Mouse (Mus musculus): ENCODE results near the gene Cops6. TPM values are rescaled to one million over a fixed set of nuclear protein-coding genes. Genes with fewer than 3 reads are reported as not detected.

Cops6 gene
- 100 to 1,000 TPM in 1 of 2 experiments, 10 to 100 TPM in 1; 97.7 to 111 TPM for total RNA-seq (2021)
- long read RNA-seq, experiment 1, transcript Cops6-201 (10 exons, 1,787 nt) = major isoform, 262 of 271 reads
- long read RNA-seq, experiment 1, partial matches to known transcripts = 4 of 271 reads
- long read RNA-seq, experiment 1, other reads (novel, unspliced or antisense) = 4 of 271 reads
- long read RNA-seq, experiment 2, transcript Cops6-201 (10 exons, 1,787 nt) = major isoform, 282 of 295 reads
- long read RNA-seq, experiment 2, partial matches to known transcripts = 6 of 295 reads
- long read RNA-seq, experiment 2, other reads (novel, unspliced or antisense) = 6 of 295 reads

GRCm38 (mm10) chr5:138160842-138161665 lies at the start of gene Cops6:
Cops6 (plus strand) TSS chr5:138161071.
- H3K27ac ChIP-seq = peak within 1 kb of the TSS; percentile 83
- no peak for TF ChIP-seq CTCF (IDR thresholded peaks at IDR 0.05)
- peak within 1 kb of the TSS; percentile 87 for H3K4me3 ChIP-seq
- intact Hi-C loops (cut with DNase I) = no loop called here
- DNase-seq = peak; percentile 96

- peak; percentile 28 for TF ChIP-seq CTCF (IDR thresholded peaks at IDR 0.05)
- H3K4me3 ChIP-seq = peak within 1 kb of the TSS; percentile 90
- intact Hi-C loops (cut with DNase I) = loop anchor here (1.0 to 2.0 kb wide), 3 partner anchors 32 to 78 kb away; partner anchors contain the start of genes Mblac1, Zfp113 and Zkscan1
- peak; percentile 94 for DNase-seq
- peak within 1 kb of the TSS; percentile 99 for H3K27ac ChIP-seq
Observed at GRCm38 (mm10) chr5:138116255-138117198, 44.3 kb upstream of the Cops6 start, which contains the start of gene Zscan21. Zscan21 (plus strand) TSS chr5:138116903.

GRCm38 (mm10) chr5:138117199-138118015 lies 43.5 kb upstream of the Cops6 start:
- Histone ChIP-seq H3K4me3 (peak overlapping the region; percentile 90), H3K27ac (peak overlapping the region; percentile 99)
- TF ChIP-seq CTCF (IDR thresholded peaks at IDR 0.05) = no peak
- no peak for DNase-seq
- intact Hi-C loops (cut with DNase I) = loop anchor here (1.0 to 2.0 kb wide), 3 partner anchors 33 to 77 kb away; partner anchors contain the start of genes Mblac1, Zfp113 and Zkscan1

- intact Hi-C loops (cut with DNase I) = no loop called here
- TF ChIP-seq CTCF (IDR thresholded peaks at IDR 0.05) = no peak
- DNase-seq = no peak
- peak overlapping the region; percentile 90 for H3K4me3 ChIP-seq
- H3K27ac ChIP-seq = peak overlapping the region; percentile 99; the same call in 1 of the 2 replicates
Observed at GRCm38 (mm10) chr5:138118041-138118440, 42.8 kb upstream of the Cops6 start.

DNA sequence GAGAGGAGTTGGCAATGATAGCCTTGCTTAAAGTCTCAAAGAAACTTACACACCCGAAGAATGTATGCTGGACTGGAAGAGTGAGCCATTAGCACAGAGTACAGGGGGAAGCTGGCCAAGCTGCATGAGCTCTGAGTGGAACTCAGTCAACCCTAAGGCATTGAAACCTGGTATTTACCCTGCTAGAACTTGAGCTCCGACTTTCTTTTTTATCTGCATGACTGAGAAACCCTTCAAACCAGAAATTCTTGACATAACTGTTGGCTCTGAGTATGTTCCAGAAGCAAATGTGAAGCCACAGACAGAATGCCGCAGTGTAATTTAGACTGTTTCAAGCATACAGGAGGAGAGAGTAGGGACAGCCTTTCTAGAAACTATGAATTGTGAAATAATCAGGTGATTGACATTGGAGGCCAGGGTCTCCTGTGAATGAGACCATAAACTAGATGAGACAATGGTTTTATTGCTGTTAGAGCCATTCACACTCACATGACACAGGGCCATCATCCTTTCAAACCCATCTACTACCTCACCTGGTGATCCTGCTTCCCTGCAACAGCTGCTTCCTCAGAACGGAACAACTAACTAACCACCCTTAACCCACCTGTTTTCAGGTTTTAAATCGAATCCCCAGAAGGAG lies 28.3 kb upstream of the Cops6 start:
- no peak overlapping the region for H3K27ac ChIP-seq
- no peak overlapping the region for H3K4me3 ChIP-seq
- DNase-seq = no peak
- TF ChIP-seq CTCF (IDR thresholded peaks at IDR 0.05) = no peak
- intact Hi-C loops (cut with DNase I) = no loop called here

GRCm38 (mm10) chr5:138137257-138137656 lies 23.6 kb upstream of the Cops6 start:
- intact Hi-C loops (cut with DNase I) = no loop called here
- Histone ChIP-seq H3K4me3 (no peak overlapping the region), H3K27ac (no peak overlapping the region)
- no peak for TF ChIP-seq CTCF (IDR thresholded peaks at IDR 0.05)
- no peak for DNase-seq

DNA sequence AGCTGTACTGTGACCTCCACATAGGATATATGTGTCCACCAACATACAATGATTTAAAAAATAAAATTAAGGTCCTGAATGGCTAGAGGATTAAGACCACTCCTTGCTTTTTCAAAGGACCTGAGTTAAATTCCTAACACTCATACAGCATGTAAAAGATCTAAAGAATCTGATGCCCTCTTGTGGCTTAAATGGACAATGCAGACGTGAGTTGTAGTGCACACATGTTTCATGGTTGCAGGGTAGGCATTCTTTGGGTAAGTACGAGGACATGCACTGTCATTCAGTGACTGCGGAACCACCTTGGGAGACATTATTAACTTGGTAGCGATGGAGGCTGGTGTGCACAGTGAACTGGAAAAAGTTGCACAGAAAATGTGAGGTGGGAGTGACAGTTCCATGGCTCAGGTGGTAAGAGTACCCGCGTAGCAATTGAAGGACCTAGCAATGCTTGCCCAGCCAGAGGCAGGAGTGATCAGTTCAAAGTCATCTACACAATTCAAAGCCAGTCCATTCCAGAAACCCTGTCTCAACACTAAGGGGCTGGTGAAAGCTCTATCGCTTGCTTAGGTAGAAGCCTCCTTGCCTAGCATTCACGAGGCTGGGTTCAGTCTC lies 22.8 kb upstream of the Cops6 start:
- intact Hi-C loops (cut with DNase I) = no loop called here

GRCm38 (mm10) chr5:138138585-138138984 lies 22.3 kb upstream of the Cops6 start:
- intact Hi-C loops (cut with DNase I) = no loop called here
- H3K4me3 ChIP-seq = no peak overlapping the region
- H3K27ac ChIP-seq = no peak overlapping the region
- no peak for TF ChIP-seq CTCF (IDR thresholded peaks at IDR 0.05)
- no peak for DNase-seq

More for the DNA sequence above, 22.8 kb upstream of the Cops6 start:
- no peak for DNase-seq
- TF ChIP-seq CTCF (IDR thresholded peaks at IDR 0.05) = peak; percentile 65
- Histone ChIP-seq H3K27ac (no peak overlapping the region), H3K4me3 (no peak overlapping the region)

- intact Hi-C loops (cut with DNase I) = no loop called here
- TF ChIP-seq CTCF (IDR thresholded peaks at IDR 0.05) = no peak
Observed at GRCm38 (mm10) chr5:138154390-138154789, 6.5 kb upstream of the Cops6 start.

DNA sequence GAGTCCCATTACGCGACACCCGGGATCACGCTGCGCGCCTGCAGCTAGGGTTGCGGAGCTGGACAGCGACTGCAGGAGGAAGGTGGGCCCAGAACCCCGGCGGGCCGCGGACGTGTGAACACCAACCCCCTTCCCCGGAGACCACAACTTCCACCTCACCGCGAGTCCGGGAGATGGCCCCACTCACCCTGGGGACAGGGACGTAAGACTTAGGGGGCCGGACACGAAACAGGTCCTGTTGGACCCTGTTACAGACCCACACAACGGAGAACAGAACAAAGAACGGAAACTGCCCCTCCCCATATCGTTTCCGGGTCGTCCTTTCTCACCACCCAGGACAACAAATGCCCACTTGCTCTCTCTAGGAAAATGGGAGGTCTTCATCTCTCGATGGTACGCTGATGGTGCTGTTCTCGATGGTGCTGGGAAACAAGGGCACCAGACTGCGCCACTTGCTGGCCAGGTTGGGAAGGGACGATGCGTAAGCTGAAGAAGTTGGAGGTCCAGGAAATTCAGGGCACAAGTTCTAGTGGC lies 5.4 kb upstream of the Cops6 start, which contains the start of gene Zfp113:
TSS of gene Zfp113 (minus strand) at position 302 of the 534 bp plus-strand sequence.
- Histone ChIP-seq H3K27ac (peak within 1 kb of the TSS; percentile 96), H3K4me3 (peak within 1 kb of the TSS; percentile 84)
- TF ChIP-seq CTCF (IDR thresholded peaks at IDR 0.05) = peak; percentile 88
- intact Hi-C loops (cut with DNase I) = loop anchor here (1.0 to 5.0 kb wide), 2 partner anchors 38 to 68 kb away; partner anchors contain the start of gene Zkscan1
- DNase-seq = peak; percentile 88

More at GRCm38 (mm10) chr5:138154390-138154789, 6.5 kb upstream of the Cops6 start:
- peak overlapping the region; percentile 84 for H3K4me3 ChIP-seq
- no peak for DNase-seq
- H3K27ac ChIP-seq = no peak overlapping the region; the same call in 1 of the 2 replicates

Measured in gastrocnemius, adult 2 months (tissue).